Mouse (Mus musculus): ENCODE measurements at regions not wholly inside any gene's neighbourhood (a gene's known extent, or its start where the extent isn't known, plus 50 kb on each side); places are given as distances from the start of the nearest gene placed in this dataset.

- no peak for TF ChIP-seq CTCF (IDR thresholded peaks at IDR 0.05; ENCODE audit: low read depth, low read length)
- TF ChIP-seq POLR2A (IDR thresholded peaks at IDR 0.05; ENCODE audit: borderline replicate concordance, low read depth, low read length), result no peak
Measured at GRCm38 (mm10) chr4:124349055-124349454, 261.5 kb downstream of the 3100002H09Rik start.
